Mouse (Mus musculus) brain, embryonic 18.5 days (tissue): ENCODE measurements around the gene Zfpm1.
"Not testable (repeated sequence)": the region's sequence is repeated elsewhere in the genome, so short reads cannot be mapped to it uniquely, and the experiment has no call there.

Experiments
- DNase-seq: peaks from one replicate; pipeline ENCODE4 v3.0.0-alpha.2; 2012; ENCODE audit warnings: low read depth, low spot score

Gene Zfpm1

GRCm38 (mm10) chr8:122323951-122324402 is 42.0 kb downstream of the Zfpm1 start:
- not testable (repeated sequence) for DNase-seq

GRCm38 (mm10) chr8:122325196-122325595 is 43.3 kb downstream of the Zfpm1 start:
- no peak for DNase-seq

GRCm38 (mm10) chr8:122326114-122326542 is 44.2 kb downstream of the Zfpm1 start:
- no peak for DNase-seq

- DNase-seq, result no peak
These were observed 47.1 kb downstream of the Zfpm1 start for GRCm38 (mm10) chr8:122329072-122329471.

GRCm38 (mm10) chr8:122329553-122330239 is 47.8 kb downstream of the Zfpm1 start:
- no peak for DNase-seq

GRCm38 (mm10) chr8:122330446-122331133 is 48.6 kb downstream of the Zfpm1 start:
- DNase-seq, result no peak

- no peak for DNase-seq
These were observed 49.2 kb downstream of the Zfpm1 start for GRCm38 (mm10) chr8:122331134-122331523.

- DNase-seq, result no peak
These were observed 51.0 kb downstream of the Zfpm1 start for GRCm38 (mm10) chr8:122332753-122333506.

GRCm38 (mm10) chr8:122333531-122333930 is 51.6 kb downstream of the Zfpm1 start:
- DNase-seq, result no peak

GRCm38 (mm10) chr8:122334791-122335490 is 53.0 kb downstream of the Zfpm1 start:
- DNase-seq, result no peak

GRCm38 (mm10) chr8:122335638-122336250 is 53.8 kb downstream of the Zfpm1 start:
- DNase-seq, result no peak

- no peak for DNase-seq
These were observed 54.4 kb downstream of the Zfpm1 start for GRCm38 (mm10) chr8:122336251-122336910.

- no peak for DNase-seq
These were observed 56.9 kb downstream of the Zfpm1 start for GRCm38 (mm10) chr8:122338852-122339251.

- no peak for DNase-seq
These were observed 58.8 kb downstream of the Zfpm1 start for GRCm38 (mm10) chr8:122340761-122341160.

GRCm38 (mm10) chr8:122341790-122342189 is 59.8 kb downstream of the Zfpm1 start:
- no peak for DNase-seq

GRCm38 (mm10) chr8:122342362-122342761 is 60.4 kb downstream of the Zfpm1 start:
- no peak for DNase-seq

GRCm38 (mm10) chr8:122342806-122343209 is 60.9 kb downstream of the Zfpm1 start:
- no peak for DNase-seq

- DNase-seq, result no peak
These were observed 61.4 kb downstream of the Zfpm1 start for GRCm38 (mm10) chr8:122343341-122343740.

- DNase-seq, result no peak
These were observed 61.8 kb downstream of the Zfpm1 start for GRCm38 (mm10) chr8:122343758-122344157.

- DNase-seq, result no peak
These were observed 62.3 kb downstream of the Zfpm1 start for GRCm38 (mm10) chr8:122344219-122344618.
